Mouse (Mus musculus): ENCODE measurements around the gene Eif2ak1. TPM values are rescaled to one million over a fixed set of nuclear protein-coding genes. Genes with fewer than 3 reads are reported as not detected.

The Eif2ak1 gene
- polyA plus RNA-seq, 1 experiment from 2014 or later = 34.6 TPM

DNA sequence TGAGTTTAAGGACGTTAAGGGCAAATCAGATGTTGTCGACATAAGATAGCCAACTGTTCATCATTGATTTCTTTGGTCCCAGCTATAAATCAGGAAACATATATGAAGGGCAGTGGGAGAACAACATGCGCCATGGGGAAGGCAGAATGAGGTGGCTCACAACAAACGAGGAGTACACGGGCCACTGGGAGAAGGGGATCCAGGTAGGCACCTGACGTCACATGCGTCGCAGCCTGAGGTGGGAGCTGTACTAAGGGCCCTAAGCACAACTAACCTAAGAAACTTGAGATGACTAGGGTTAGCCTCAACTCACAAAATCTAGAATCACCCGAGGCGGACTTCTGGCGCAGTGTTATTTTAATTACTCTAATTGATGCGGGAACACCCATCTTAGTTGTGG lies 130.8 kb downstream of the Eif2ak1 start:
- Histone ChIP-seq H3K4me1 (replicated peaks; ENCODE audit: control insufficient read depth, insufficient read depth, low read length) (no peaks in the 10 kb centered on the region), H3K9me3 (ENCODE audit: control insufficient read depth, low read length) (no peaks in the 10 kb centered on the region), H3K27ac (ENCODE audit: low read depth) (no peak overlapping the region), H3K4me2 (ENCODE audit: low read length) (no peak overlapping the region), H3K9ac (ENCODE audit: low read length) (no peak overlapping the region), H3K27me3 (replicated peaks; ENCODE audit: control insufficient read depth, insufficient read depth, low read length) (no peaks in the 10 kb centered on the region), H3K36me3 (ENCODE audit: control insufficient read depth, insufficient read depth, low read length) (no peaks in the 10 kb centered on the region), H3K4me3 (ENCODE audit: low read depth, low read length) (no peak overlapping the region)
- WGBS = 88% methylated on average over 12 of the region's 12 CpGs
- ATAC-seq (replicated peaks; ENCODE audit: low FRiP score, low TSS enrichment, low read depth) (no peak), DNase-seq (ENCODE audit: low spot score) (no peak)

- Histone ChIP-seq H3K9me3 (ENCODE audit: control insufficient read depth, low read length) (no peaks in the 10 kb centered on the region), H3K4me2 (ENCODE audit: low read length) (no peak overlapping the region), H3K27me3 (replicated peaks; ENCODE audit: control insufficient read depth, insufficient read depth, low read length) (no peaks in the 10 kb centered on the region), H3K9ac (ENCODE audit: low read length) (no peak overlapping the region), H3K4me1 (replicated peaks; ENCODE audit: control insufficient read depth, insufficient read depth, low read length) (no peaks in the 10 kb centered on the region), H3K27ac (ENCODE audit: low read depth) (no peak overlapping the region), H3K4me3 (ENCODE audit: low read depth, low read length) (no peak overlapping the region), H3K36me3 (ENCODE audit: control insufficient read depth, insufficient read depth, low read length) (no peaks in the 10 kb centered on the region)
- no peak for DNase-seq (ENCODE audit: low spot score)
- no peak for ATAC-seq (replicated peaks; ENCODE audit: low FRiP score, low TSS enrichment, low read depth)
- 35% methylated on average over 5 of the region's 5 CpGs for WGBS
These were observed 132.4 kb downstream of the Eif2ak1 start for GRCm38 (mm10) chr5:143950016-143950415.

Other genes starting within 250 kb of the Eif2ak1 start
- 51.6 and 52.2 TPM in 2 replicates for gene Cyth3, start 195.3 kb upstream of the Eif2ak1 start, polyA plus RNA-seq (2014; fragmentation: Nextera tagmentation; extraction: Ambion mirVana)
- gene Usp42, start 85.5 kb upstream of the Eif2ak1 start, polyA plus RNA-seq (2014; fragmentation: Nextera tagmentation; extraction: Ambion mirVana) = 19.5 and 20.4 TPM in 2 replicates
- 0.20 and 0.23 TPM in 2 replicates for gene Ankrd61, start 79.9 kb downstream of the Eif2ak1 start, polyA plus RNA-seq (2014; fragmentation: Nextera tagmentation; extraction: Ambion mirVana)
- gene Aimp2, start 92.1 kb downstream of the Eif2ak1 start, polyA plus RNA-seq (2014; fragmentation: Nextera tagmentation; extraction: Ambion mirVana) = 121 and 123 TPM in 2 replicates
- 24.6 and 30.6 TPM in 2 replicates for gene Pms2, start 92.2 kb downstream of the Eif2ak1 start, polyA plus RNA-seq (2014; fragmentation: Nextera tagmentation; extraction: Ambion mirVana)
- 0.27 and 0.72 TPM in 2 replicates for gene Gm42421, start 110.4 kb downstream of the Eif2ak1 start, polyA plus RNA-seq (2014; fragmentation: Nextera tagmentation; extraction: Ambion mirVana)
- gene Rsph10b, start 115.2 kb downstream of the Eif2ak1 start, polyA plus RNA-seq (2014; fragmentation: Nextera tagmentation; extraction: Ambion mirVana) = 0.85 and 1.2 TPM in 2 replicates
- gene Ccz1, start 197.1 kb downstream of the Eif2ak1 start, polyA plus RNA-seq (2014; fragmentation: Nextera tagmentation; extraction: Ambion mirVana) = 73.6 and 82.8 TPM in 2 replicates
- 0.30 TPM in 1 of 2 replicates, not detected in the other for gene Ocm, start 208.9 kb downstream of the Eif2ak1 start, polyA plus RNA-seq (2014; fragmentation: Nextera tagmentation; extraction: Ambion mirVana)

Data from intestine, embryonic 14.5 days (tissue).